In genomic region chr17:56815057-56815345, GRCm38 (mm10) we compare ENCODE assay signal across 10 mouse cellular contexts. TPM values are rescaled to one million over a fixed set of nuclear protein-coding genes. Genes with fewer than 3 reads are reported as not detected.
DNase-seq lines count a peak whose midpoint lies in the region; ATAC-seq and TF ChIP-seq lines count a peak whose summit lies in the region.
"Had no signal": no experiment of that assay in that cellular context is flagged by ENCODE, and none has a peak within 500 bp of the region (broad histone marks: within the 10 kb centered on the region; RNA-seq: fewer than 3 reads in every experiment).

No protein-coding gene starts in this region.

- ATAC-seq in liver, embryonic 12.5 days = no peak
- ATAC-seq in midbrain, embryonic 11.5 days (ENCODE audit: low FRiP score) = 0 out of 2 replicates have a peak, but pooled peaks have one; percentile 1
- no peak for ATAC-seq in stomach, embryonic 16.5 days (ENCODE audit: insufficient read depth, low FRiP score)

- 88% methylated on average over 3 of the region's 3 CpGs for WGBS in liver, embryonic 12.5 days (ENCODE audit: insufficient replicate concordance)
- 43% methylated on average over 3 of the region's 3 CpGs for WGBS in midbrain, embryonic 11.5 days
- 55% methylated on average over 3 of the region's 3 CpGs for WGBS in stomach, embryonic 16.5 days

- H3K27ac ChIP-seq in gastrocnemius, adult 2 months = peak overlapping the region; percentile 79
- H3K27ac ChIP-seq in liver, embryonic 12.5 days = no peak overlapping the region
- peak overlapping the region; percentile 75 for H3K27ac ChIP-seq in midbrain, embryonic 11.5 days (ENCODE audit: low read depth, low read length)
- H3K27ac ChIP-seq in stomach, embryonic 16.5 days (ENCODE audit: low read length) = peak overlapping the region; percentile 65
- H3K27ac ChIP-seq: limb, embryonic 13.5 days had no signal

- peaks cover 64% of the 10 kb centered on the region for H3K4me1 ChIP-seq in liver, embryonic 12.5 days
- H3K4me1 ChIP-seq in midbrain, embryonic 11.5 days (ENCODE audit: control insufficient read depth, insufficient read depth, low read length) = peaks cover 46% of the 10 kb centered on the region
- peaks cover 18% of the 10 kb centered on the region for H3K4me1 ChIP-seq in stomach, embryonic 16.5 days (ENCODE audit: control insufficient read depth, insufficient read depth, low read length)

- no peak overlapping the region for H3K4me2 ChIP-seq in liver, embryonic 12.5 days
- peak overlapping the region; percentile 20 for H3K4me2 ChIP-seq in midbrain, embryonic 11.5 days
- H3K4me2 ChIP-seq in stomach, embryonic 16.5 days (ENCODE audit: low read depth, low read length) = no peak overlapping the region
- H3K4me2 ChIP-seq: limb, embryonic 13.5 days had no signal

- no peak overlapping the region for H3K4me3 ChIP-seq in gastrocnemius, adult 2 months
- H3K4me3 ChIP-seq in liver, embryonic 12.5 days = no peak overlapping the region
- no peak overlapping the region for H3K4me3 ChIP-seq in midbrain, embryonic 11.5 days (ENCODE audit: low read depth, low read length)
- no peak overlapping the region for H3K4me3 ChIP-seq in stomach, embryonic 16.5 days (replicated peaks; ENCODE audit: low read length)
- H3K4me3 ChIP-seq: limb, embryonic 13.5 days had no signal

- TF ChIP-seq CTCF in gastrocnemius, adult 2 months (IDR thresholded peaks at IDR 0.05) = no peak

- DNase-seq in gastrocnemius, adult 2 months = peak; percentile 53
- no peak for DNase-seq in gastrocnemius, postnatal 25 days
- DNase-seq in liver = no peak
- DNase-seq in midbrain, embryonic 11.5 days (ENCODE audit: low spot score, missing footprints) = no peak
- no peak for DNase-seq in thymus, postnatal 25 days
- DNase-seq in Muller cell, postnatal 12 days (ENCODE audit: inconsistent ontology term) = no peak

- peaks cover 4% of the 10 kb centered on the region; the same call in 1 of the 2 replicates for H3K27me3 ChIP-seq in liver, embryonic 12.5 days (replicated peaks)
- H3K27me3 ChIP-seq in midbrain, embryonic 11.5 days (ENCODE audit: control insufficient read depth, insufficient read depth, low read length) = peaks cover 15% of the 10 kb centered on the region
- H3K27me3 ChIP-seq in stomach, embryonic 16.5 days (ENCODE audit: control insufficient read depth, insufficient read depth, low read length) = no peaks in the 10 kb centered on the region

- H3K9ac ChIP-seq in liver, embryonic 12.5 days = peak overlapping the region; percentile 14; the same call in 1 of the 2 replicates
- H3K9ac ChIP-seq in midbrain, embryonic 11.5 days (ENCODE audit: low read length) = 0 out of 2 replicates have a peak overlapping the region, but pooled peaks have one; percentile 39
- 0 out of 2 replicates have a peak overlapping the region, but pooled peaks have one; percentile 8 for H3K9ac ChIP-seq in stomach, embryonic 16.5 days (ENCODE audit: low read length)
- H3K9ac ChIP-seq: limb, embryonic 13.5 days had no signal

- peaks cover 6% of the 10 kb centered on the region for H3K36me3 ChIP-seq in liver, embryonic 12.5 days
- no peaks in the 10 kb centered on the region for H3K36me3 ChIP-seq in midbrain, embryonic 11.5 days (ENCODE audit: control insufficient read depth, insufficient read depth, low read length)
- no peaks in the 10 kb centered on the region for H3K36me3 ChIP-seq in stomach, embryonic 16.5 days (ENCODE audit: control insufficient read depth, insufficient read depth, low read length)
- H3K36me3 ChIP-seq: limb, embryonic 13.5 days had no signal

- intact Hi-C loops in gastrocnemius, adult 2 months (cut with DNase I) = no loop called here

- H3K9me3 ChIP-seq in liver, embryonic 12.5 days (replicated peaks) = no peaks in the 10 kb centered on the region
- H3K9me3 ChIP-seq in midbrain, embryonic 11.5 days (ENCODE audit: control insufficient read depth, low read length) = no peaks in the 10 kb centered on the region
- no peaks in the 10 kb centered on the region for H3K9me3 ChIP-seq in stomach, embryonic 16.5 days (replicated peaks; ENCODE audit: control insufficient read depth, low read length)
- H3K9me3 ChIP-seq: limb, embryonic 13.5 days had no signal

RNA-seq across cellular contexts. Expression of gene Rfx2, which starts 15.8 kb away (rescaled TPM):
- total RNA-seq in gastrocnemius, adult 2 months (2021) = 1 to 10 TPM; 2.0 to 2.8 TPM
- 1 to 10 TPM; 3.0 to 4.1 TPM for total RNA-seq in gastrocnemius, postnatal 25 days (2021)
- polyA plus RNA-seq in liver, embryonic 12.5 days (2016; fragmentation: Nextera tagmentation; extraction: Ambion mirVana) = 12.6 and 13.6 TPM in 2 replicates
- polyA plus RNA-seq in midbrain, embryonic 11.5 days (2014; fragmentation: Nextera tagmentation; extraction: Ambion mirVana) = 4.6 and 4.8 TPM in 2 replicates
- 5.5 and 6.5 TPM in 2 replicates for polyA plus RNA-seq in stomach, embryonic 16.5 days (2015; fragmentation: Nextera tagmentation; extraction: Ambion mirVana)

RNA-seq across cellular contexts. Expression of gene Prr22, which starts 45.0 kb away (rescaled TPM):
- total RNA-seq in gastrocnemius, adult 2 months (2021) = under 1 TPM; 0.14 to 0.36 TPM
- total RNA-seq in gastrocnemius, postnatal 25 days (2021) = under 1 TPM in 1 of 2 experiments, not detected in 1; 0.33 TPM
- 1.1 and 1.2 TPM in 2 replicates for polyA plus RNA-seq in liver, embryonic 12.5 days (2016; fragmentation: Nextera tagmentation; extraction: Ambion mirVana)
- polyA plus RNA-seq in midbrain, embryonic 11.5 days (2014; fragmentation: Nextera tagmentation; extraction: Ambion mirVana) = 0.54 and 1.0 TPM in 2 replicates
- polyA plus RNA-seq in stomach, embryonic 16.5 days (2015; fragmentation: Nextera tagmentation; extraction: Ambion mirVana) = 1.0 and 1.1 TPM in 2 replicates

RNA-seq across cellular contexts. Expression of gene Dus3l, which starts 50.4 kb away (rescaled TPM):
- 10 to 100 TPM; 16.3 to 17.6 TPM for total RNA-seq in gastrocnemius, adult 2 months (2021)
- total RNA-seq in gastrocnemius, postnatal 25 days (2021) = 10 to 100 TPM; 12.4 to 14.5 TPM
- polyA plus RNA-seq in liver, embryonic 12.5 days (2016; fragmentation: Nextera tagmentation; extraction: Ambion mirVana) = 24.1 and 24.6 TPM in 2 replicates
- 31.5 and 34.6 TPM in 2 replicates for polyA plus RNA-seq in midbrain, embryonic 11.5 days (2014; fragmentation: Nextera tagmentation; extraction: Ambion mirVana)
- polyA plus RNA-seq in stomach, embryonic 16.5 days (2015; fragmentation: Nextera tagmentation; extraction: Ambion mirVana) = 40.5 and 41.9 TPM in 2 replicates

RNA-seq across cellular contexts. Expression of gene Nrtn, which starts 57.7 kb away (rescaled TPM):
- 1 to 10 TPM; 3.1 to 3.7 TPM for total RNA-seq in gastrocnemius, adult 2 months (2021)
- total RNA-seq in gastrocnemius, postnatal 25 days (2021) = 1 to 10 TPM; 1.9 to 3.1 TPM
- 3.2 and 4.1 TPM in 2 replicates for polyA plus RNA-seq in liver, embryonic 12.5 days (2016; fragmentation: Nextera tagmentation; extraction: Ambion mirVana)
- 7.4 and 9.1 TPM in 2 replicates for polyA plus RNA-seq in midbrain, embryonic 11.5 days (2014; fragmentation: Nextera tagmentation; extraction: Ambion mirVana)
- polyA plus RNA-seq in stomach, embryonic 16.5 days (2015; fragmentation: Nextera tagmentation; extraction: Ambion mirVana) = 4.5 and 6.2 TPM in 2 replicates

RNA-seq across cellular contexts. Expression of gene Acsbg2, which starts 59.2 kb away (rescaled TPM):
- not detected for total RNA-seq in gastrocnemius, adult 2 months (2021)
- not detected for total RNA-seq in gastrocnemius, postnatal 25 days (2021)
- not detected in 2 replicates for polyA plus RNA-seq in liver, embryonic 12.5 days (2016; fragmentation: Nextera tagmentation; extraction: Ambion mirVana)
- not detected in 2 replicates for polyA plus RNA-seq in midbrain, embryonic 11.5 days (2014; fragmentation: Nextera tagmentation; extraction: Ambion mirVana)
- not detected in 2 replicates for polyA plus RNA-seq in stomach, embryonic 16.5 days (2015; fragmentation: Nextera tagmentation; extraction: Ambion mirVana)
- total RNA-seq: layer of hippocampus, adult 18-20 months had no signal
- polyA plus RNA-seq: limb, embryonic 13.5 days had no signal
